Mouse (Mus musculus) limb, embryonic 14.5 days (tissue): ENCODE measurements around the gene Irx3. TPM values are rescaled to one million over a fixed set of nuclear protein-coding genes. Genes with fewer than 3 reads are reported as not detected.

Experiments
- ATAC-seq: fragments of 200-750 bp; cut with Nextera tagmentation; 2 replicates; pipeline ENCODE4 v1.8.0; 2017; ENCODE audit warnings: low read depth, moderate number of reproducible peaks, moderate TSS enrichment; ENCODE audit not compliant: low FRiP score
- DNase-seq: peaks from one replicate; pipeline ENCODE4 v3.0.0-alpha.2; 2015; ENCODE audit warnings: low spot score
- H3K27ac ChIP-seq: fragments of 300-500 bp; sonication (generic); replicated peaks from 2 replicates; pipeline ENCODE4 v1.5.1; 2014; ENCODE audit warnings: low read depth, mild to moderate bottlenecking, low read length, moderate library complexity, mixed read lengths
- H3K27me3 ChIP-seq: fragments of 300-500 bp; sonication (generic); 2 replicates; pipeline ENCODE4 v1.6.1; 2014; ENCODE audit warnings: low read length, mixed read lengths; ENCODE audit not compliant: control insufficient read depth, insufficient read depth
- H3K36me3 ChIP-seq: fragments of 300-500 bp; sonication (generic); 2 replicates; pipeline ENCODE4 v1.6.1; 2014; ENCODE audit warnings: mild to moderate bottlenecking, low read length, moderate library complexity, mixed read lengths; ENCODE audit not compliant: control insufficient read depth, insufficient read depth
- H3K4me1 ChIP-seq: fragments of 300-500 bp; sonication (generic); 2 replicates; pipeline ENCODE4 v1.6.1; 2014; ENCODE audit warnings: antibody characterized with exemption, low read length, mixed read lengths; ENCODE audit not compliant: control insufficient read depth, insufficient read depth
- H3K4me2 ChIP-seq: fragments of 300-500 bp; sonication (generic); replicated peaks from 2 replicates; pipeline ENCODE4 v1.6.1; 2014; ENCODE audit warnings: low read depth, mild to moderate bottlenecking, low read length, moderate library complexity; ENCODE audit not compliant: severe bottlenecking
- H3K4me3 ChIP-seq: fragments of 300-500 bp; sonication (generic); replicated peaks from 2 replicates; pipeline ENCODE4 v1.5.1; 2014; ENCODE audit warnings: low read length
- H3K9ac ChIP-seq: fragments of 300-500 bp; sonication (generic); 2 replicates; pipeline ENCODE4 v1.6.1; 2014; ENCODE audit warnings: mild to moderate bottlenecking, low read depth, low read length, moderate library complexity; ENCODE audit not compliant: severe bottlenecking
- H3K9me3 ChIP-seq: fragments of 300-500 bp; sonication (generic); 2 replicates; pipeline ENCODE4 v1.6.1; 2016; ENCODE audit warnings: low read length; ENCODE audit not compliant: control insufficient read depth
- POLR2A ChIP-seq: fragments of 200-500 bp; IDR thresholded peaks from 2 replicates; pipeline ENCODE4 v1.8.0; 2012; ENCODE audit warnings: inconsistent platforms, mild to moderate bottlenecking, moderate library complexity, borderline replicate concordance; ENCODE audit not compliant: insufficient read depth, insufficient read length; ENCODE audit errors: extremely low read depth
- WGBS: fragments of 180-500 bp; shearing (Covaris S2); extraction: QIAGEN DNeasy Blood & Tissue Kit; methylation state at CpG from one replicate; pipeline ENCODE4 v1.1.7; 2014; 5-methylcytosine and 5-hydroxymethylcytosine counted together
- polyA plus RNA-seq, 2 experiments: library from polyadenylated mRNA; depleted of rRNA in 1 of 2; stranded (reverse) in 1 of 2; unstranded in 1 of 2; fragments of >200 nt; fragmentation: Nextera tagmentation in 1 of 2; extraction: Ambion mirVana in 1 of 2; gene quantifications; 2 replicates each; pipeline versions ENCODE4 v1.2.1 to v1.2.3; 2012 to 2014

Gene Irx3
- polyA plus RNA-seq, 2 experiments = 15.3 to 28.2 TPM

DNA sequence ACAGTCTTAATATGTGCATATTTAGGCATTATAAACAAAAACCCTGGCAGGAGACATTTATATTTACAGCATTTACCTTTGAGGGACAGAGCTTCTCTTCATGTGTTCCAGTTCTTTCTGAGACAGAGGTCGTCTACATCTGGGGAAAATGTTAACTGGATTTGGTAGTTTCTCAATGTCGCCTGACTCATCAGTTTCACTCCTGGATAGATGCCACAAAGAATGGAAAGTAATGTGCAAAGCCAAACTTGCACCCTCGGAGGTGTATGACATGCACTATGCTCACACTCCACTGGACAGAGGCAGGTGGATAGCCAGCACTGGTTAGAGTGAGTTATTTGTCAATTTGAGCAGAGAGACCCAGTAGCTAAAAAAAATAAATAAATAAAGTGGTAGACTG is 21.2 kb downstream of the Irx3 start:
- ATAC-seq = no peak
- Histone ChIP-seq H3K27me3 (no peaks in the 10 kb centered on the region), H3K9me3 (no peaks in the 10 kb centered on the region), H3K4me2 (no peak overlapping the region), H3K36me3 (no peaks in the 10 kb centered on the region), H3K4me1 (no peaks in the 10 kb centered on the region), H3K27ac (no peak overlapping the region), H3K9ac (no peak overlapping the region), H3K4me3 (no peak overlapping the region)
- WGBS = 64% methylated on average over 3 of the region's 3 CpGs
- no peak for DNase-seq
- no peak for TF ChIP-seq POLR2A

- Histone ChIP-seq H3K27me3 (no peaks in the 10 kb centered on the region), H3K36me3 (no peaks in the 10 kb centered on the region), H3K9me3 (no peaks in the 10 kb centered on the region), H3K27ac (no peak overlapping the region), H3K4me3 (no peak overlapping the region), H3K9ac (no peak overlapping the region), H3K4me2 (no peak overlapping the region), H3K4me1 (peaks cover 4% of the 10 kb centered on the region)
- TF ChIP-seq POLR2A = no peak
- 26% methylated on average over 6 of the region's 6 CpGs for WGBS
- ATAC-seq (no peak), DNase-seq (no peak)
These were observed 33.0 kb downstream of the Irx3 start for GRCm38 (mm10) chr8:91768857-91769256.

- peaks cover 4% of the 10 kb centered on the region for H3K4me1 ChIP-seq
- DNase-seq (no peak), ATAC-seq (no peak)
- no peak for TF ChIP-seq POLR2A
- H3K9ac ChIP-seq = no peak overlapping the region
- no peak overlapping the region for H3K4me2 ChIP-seq
- 59% methylated on average over 8 of the region's 8 CpGs for WGBS
- no peaks in the 10 kb centered on the region for H3K9me3 ChIP-seq
- no peak overlapping the region for H3K4me3 ChIP-seq
- H3K27ac ChIP-seq = no peak overlapping the region
- H3K36me3 ChIP-seq = no peaks in the 10 kb centered on the region
- no peaks in the 10 kb centered on the region for H3K27me3 ChIP-seq
These were observed 36.3 kb downstream of the Irx3 start for GRCm38 (mm10) chr8:91765411-91766034.

DNA sequence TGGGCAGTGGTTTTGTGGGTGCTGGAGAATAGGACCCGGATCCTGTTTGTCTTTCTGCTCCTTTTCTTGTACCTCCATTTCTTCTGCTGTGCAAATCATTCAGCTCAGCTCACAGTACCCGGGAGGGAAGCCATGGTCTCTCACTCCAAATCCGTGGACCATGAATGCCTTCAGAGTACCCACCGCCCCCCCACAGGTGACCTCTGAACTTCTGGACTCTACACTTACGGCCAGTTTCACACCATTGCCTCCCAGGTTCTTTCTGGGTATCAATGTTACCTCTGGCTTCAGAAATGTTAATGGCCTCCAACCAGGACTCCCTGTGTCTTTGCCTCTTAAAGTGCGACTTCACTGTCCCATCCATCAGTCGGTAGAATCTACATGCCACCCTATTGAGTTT is 46.3 kb downstream of the Irx3 start:
- WGBS = 81% methylated on average over 7 of the region's 7 CpGs

DNA sequence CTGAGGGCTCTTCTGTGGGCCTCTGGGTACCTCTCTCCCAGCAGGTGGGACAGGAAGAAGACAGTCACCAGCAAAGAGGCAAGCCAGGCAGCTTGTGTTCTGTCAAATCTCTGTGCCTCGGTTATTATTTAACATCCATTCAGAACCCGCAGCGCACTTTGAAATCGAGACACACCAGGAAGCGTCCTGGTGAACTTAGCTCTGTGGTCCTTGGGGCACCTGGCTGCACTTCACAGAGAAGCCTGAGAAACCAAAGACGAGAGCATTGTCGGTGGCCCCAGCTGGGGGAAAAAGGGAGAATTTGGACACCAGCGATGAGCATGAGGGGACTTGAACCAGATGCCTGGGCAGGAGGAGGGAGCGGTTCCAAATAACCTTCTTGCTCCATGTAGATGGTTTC is 46.8 kb downstream of the Irx3 start:
- Histone ChIP-seq H3K27me3 (no peaks in the 10 kb centered on the region), H3K4me2 (no peak overlapping the region)
- no peak for TF ChIP-seq POLR2A

More for the DNA sequence above, 46.3 kb downstream of the Irx3 start:
- no peaks in the 10 kb centered on the region for H3K9me3 ChIP-seq
- no peak for ATAC-seq
- H3K4me2 ChIP-seq = no peak overlapping the region
- H3K9ac ChIP-seq = no peak overlapping the region
- H3K4me3 ChIP-seq = no peak overlapping the region
- TF ChIP-seq POLR2A = no peak
- DNase-seq = no peak
- no peaks in the 10 kb centered on the region for H3K27me3 ChIP-seq
- H3K4me1 ChIP-seq = peaks cover 5% of the 10 kb centered on the region; the same call in 1 of the 2 replicates
- H3K36me3 ChIP-seq = no peaks in the 10 kb centered on the region
- H3K27ac ChIP-seq = no peak overlapping the region

More for the DNA sequence above, 46.8 kb downstream of the Irx3 start:
- no peaks in the 10 kb centered on the region for H3K36me3 ChIP-seq
- peaks cover 5% of the 10 kb centered on the region; the same call in 1 of the 2 replicates for H3K4me1 ChIP-seq
- ATAC-seq (no peak), DNase-seq (no peak)
- no peaks in the 10 kb centered on the region for H3K9me3 ChIP-seq
- H3K4me3 ChIP-seq = no peak overlapping the region
- no peak overlapping the region for H3K9ac ChIP-seq
- WGBS = 87% methylated on average over 9 of the region's 9 CpGs
- no peak overlapping the region for H3K27ac ChIP-seq
